Mouse (Mus musculus): ENCODE results near the gene Zdhhc9.

Zdhhc9 gene

DNA sequence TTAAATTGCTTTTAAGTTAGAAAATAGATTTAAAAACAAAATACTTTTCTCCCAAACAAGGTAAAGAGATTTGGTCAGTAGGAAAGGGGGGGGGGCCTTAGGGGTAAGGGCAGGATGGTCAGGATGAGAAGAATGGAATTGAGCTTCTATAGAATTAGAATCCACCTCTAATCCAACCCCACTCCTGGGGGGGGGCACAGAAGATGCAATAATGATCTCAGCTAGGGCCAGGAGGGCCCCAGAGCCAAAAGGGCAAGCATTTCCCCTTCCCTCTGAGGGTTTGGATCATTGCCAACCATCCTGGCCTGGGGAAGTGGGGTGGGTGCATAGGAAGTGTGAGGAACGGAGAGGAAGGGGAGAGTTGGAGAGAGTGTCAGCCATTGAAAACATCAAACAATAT, 38.3 kb downstream of the Zdhhc9 start:
- DNase-seq (ENCODE audit: low spot score), result no peak

DNA sequence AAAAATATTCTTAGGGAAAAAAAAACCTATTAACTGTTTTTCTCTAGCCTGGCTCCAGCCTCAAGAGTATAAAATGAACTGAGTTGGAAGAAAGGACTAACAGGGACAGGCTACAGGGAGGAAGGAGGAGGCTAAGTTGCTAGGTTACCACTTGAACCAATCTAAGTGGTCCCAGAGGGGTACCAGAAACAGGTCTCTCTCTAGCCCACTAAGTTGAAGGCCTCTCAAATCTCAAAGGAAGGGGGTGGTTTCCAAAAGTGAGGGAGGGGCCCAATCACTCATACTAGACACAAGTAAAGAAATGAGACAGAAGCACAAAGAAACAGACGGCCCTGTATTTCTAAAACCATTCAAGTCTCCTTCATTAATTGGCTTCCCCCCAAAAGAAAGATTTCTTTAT, 38.8 kb downstream of the Zdhhc9 start:
- no peak for DNase-seq (ENCODE audit: low spot score)

DNA sequence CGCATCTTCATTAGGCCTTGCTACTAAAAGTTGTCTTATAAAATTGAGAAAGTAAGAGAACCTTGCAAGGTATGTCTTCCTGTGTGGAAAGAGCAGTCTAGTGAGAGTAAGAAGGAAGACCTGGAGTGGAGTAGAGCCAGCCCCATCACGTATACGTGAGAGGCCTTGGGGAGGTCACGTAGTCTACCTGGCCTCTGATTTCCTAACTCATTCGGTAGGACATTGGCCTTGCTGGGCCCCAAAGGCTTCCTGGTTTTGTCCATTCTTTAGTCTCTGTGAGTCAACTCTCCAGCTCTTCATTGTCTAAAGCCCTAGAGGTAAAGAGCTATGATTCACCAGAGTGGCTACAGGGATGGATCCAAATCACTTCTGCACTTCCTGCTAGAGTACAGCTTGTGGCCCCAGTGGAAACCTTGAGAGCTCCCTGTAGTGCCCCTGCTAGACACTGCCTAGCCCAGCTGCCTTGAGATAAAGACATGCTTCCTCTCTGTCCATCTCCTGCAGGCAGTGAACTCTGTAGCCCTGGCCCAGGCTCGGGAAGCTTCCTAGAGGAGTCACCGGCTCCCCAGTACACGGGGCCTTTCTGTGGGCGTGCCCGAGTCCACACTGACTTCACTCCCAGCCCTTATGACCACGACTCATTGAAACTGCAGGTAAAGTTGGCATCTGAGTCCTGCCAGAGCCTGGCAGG, 50.3 kb downstream of the Zdhhc9 start:
- no peak for DNase-seq (ENCODE audit: low spot score)

DNA sequence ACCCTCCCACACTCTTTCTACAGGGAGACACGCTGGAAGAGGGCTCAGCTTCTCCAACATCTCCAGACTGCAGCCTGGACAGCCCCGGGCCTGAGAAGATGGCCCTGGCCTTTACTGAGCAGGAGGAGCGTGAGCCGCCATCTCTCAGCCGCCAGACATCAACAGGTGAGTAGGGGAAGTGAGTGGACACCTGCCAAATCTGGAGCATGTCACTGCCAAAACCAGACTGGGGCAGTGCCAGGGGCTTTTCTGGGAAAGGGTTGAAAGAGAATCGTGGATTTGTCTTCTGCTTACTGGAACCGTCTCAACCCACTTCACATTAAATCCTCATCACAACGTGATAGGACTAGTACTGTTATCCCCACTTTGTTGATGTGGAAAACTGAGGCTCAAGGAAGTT, 51.3 kb downstream of the Zdhhc9 start:
- DNase-seq (ENCODE audit: low spot score), result no peak

DNA sequence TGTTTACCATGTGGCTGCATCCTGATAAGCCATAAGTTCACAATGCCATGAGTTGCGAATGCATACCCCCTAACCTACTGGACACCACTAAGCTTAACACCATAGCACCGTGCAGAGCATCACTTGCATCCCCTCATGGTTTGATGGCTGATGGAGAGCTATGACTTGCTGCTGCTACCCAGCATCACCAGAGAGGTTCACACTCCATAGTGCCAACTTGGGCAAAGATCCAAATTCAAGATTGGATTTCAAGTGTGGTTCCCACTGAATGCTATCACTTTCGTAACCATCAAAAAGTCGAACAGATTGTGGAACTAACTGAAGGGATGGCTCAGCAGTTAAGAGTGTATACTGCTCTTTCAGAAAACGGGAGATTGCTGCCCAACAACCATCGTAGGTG, 53.2 kb downstream of the Zdhhc9 start:
- DNase-seq (ENCODE audit: low spot score), result no peak

DNA sequence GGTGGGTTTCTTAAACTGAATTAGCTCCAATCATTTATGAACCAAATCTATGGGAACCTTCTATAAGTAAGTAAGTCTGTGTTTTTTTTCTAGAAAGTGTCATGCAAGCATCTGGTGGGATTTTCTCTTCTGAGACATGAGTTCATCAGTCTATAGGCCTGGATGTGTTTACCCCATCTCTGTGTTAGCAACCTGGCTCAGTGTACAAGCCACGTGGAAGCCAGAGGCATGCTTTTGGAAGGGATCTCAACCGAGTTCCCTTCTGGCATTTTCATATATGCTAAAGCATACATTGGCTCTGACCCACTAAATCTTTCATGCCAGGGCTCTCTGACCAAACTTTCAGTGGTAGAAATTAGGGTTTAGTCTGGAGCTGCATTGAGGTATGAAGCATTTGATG, 54.7 kb downstream of the Zdhhc9 start:
- no peak for DNase-seq (ENCODE audit: low spot score)

DNA sequence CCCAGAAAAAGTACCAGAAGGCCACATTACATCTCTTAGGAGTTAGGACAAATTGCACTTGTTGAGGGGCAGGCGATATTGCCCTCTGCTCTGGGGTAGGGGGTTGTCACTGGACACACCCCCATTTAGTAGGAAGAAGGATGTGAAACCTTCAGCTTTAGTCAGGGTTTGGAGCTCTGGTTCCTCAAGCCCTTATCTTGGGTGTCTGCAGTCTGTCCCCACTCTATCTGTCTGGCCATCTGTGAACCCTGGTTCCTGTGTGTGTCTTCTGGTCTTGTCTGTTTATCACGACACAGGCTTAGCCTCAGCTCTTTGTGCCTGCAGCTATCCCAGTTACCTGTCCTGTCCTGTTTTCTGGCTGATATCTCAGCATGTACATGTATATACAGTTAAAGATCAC, 55.3 kb downstream of the Zdhhc9 start:
- DNase-seq (ENCODE audit: low spot score), result no peak

DNA sequence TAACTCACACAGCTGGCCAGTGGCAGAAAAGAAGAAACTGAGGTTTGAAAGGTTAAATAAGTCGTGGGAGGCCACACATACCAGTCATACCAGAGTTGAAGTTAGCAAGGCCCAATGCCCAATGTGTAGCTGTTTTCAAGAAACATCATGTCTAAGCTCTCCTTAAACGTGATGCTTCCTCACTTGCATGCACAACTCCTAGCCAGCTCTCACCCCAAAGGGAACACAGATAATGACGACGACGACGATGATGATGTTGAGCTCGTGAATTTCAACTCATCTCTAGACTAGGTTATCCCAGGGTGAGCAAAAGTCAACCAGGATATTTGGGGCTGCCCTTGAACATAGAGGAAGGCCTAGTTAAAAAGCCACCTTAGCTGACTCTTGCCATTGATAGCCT, 56.6 kb downstream of the Zdhhc9 start:
- no peak for DNase-seq (ENCODE audit: low spot score)

DNA sequence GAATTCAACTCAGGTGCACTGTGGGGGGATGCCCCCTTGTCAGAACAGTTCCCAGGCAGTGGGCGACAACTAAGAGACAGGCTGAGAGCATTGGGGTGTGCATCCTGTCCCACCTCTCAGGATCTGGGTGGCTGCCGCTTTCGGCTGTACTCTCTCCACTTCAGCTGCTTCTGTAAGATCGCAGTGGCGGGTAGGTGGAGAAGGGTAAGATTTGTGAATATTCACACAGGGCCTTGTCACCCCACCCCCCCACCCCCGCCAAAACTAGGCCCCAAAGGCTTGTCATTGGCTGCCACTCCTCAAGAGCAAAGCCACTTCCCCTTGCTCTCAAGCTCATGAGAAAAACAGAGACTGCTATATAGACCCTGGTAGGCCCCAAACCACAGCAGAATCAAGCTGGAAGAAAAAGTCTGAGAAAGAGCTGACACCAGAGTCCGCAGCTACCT, 60.9 kb downstream of the Zdhhc9 start:
- no peak for DNase-seq (ENCODE audit: low spot score)

DNA sequence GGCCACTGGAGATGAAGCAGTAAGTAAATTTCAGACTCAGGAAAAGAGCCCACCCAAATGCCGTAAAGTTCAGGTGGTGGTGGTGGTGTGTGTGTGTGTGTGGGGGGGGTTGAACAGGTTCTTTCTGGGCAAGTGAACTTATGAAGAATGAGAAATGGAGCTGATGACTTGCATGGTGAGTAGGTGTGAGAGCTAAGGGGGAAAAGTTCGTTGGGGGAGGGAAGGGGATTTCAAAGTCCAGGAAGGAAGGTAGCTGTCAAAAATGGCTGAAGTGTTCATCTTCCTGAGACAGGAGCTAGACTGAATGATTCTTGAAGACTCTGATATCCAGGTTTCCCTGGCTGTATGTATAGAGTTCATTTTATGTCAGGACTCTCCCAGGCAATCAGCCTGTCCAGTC, 61.5 kb downstream of the Zdhhc9 start:
- no peak for DNase-seq (ENCODE audit: low spot score)

DNA sequence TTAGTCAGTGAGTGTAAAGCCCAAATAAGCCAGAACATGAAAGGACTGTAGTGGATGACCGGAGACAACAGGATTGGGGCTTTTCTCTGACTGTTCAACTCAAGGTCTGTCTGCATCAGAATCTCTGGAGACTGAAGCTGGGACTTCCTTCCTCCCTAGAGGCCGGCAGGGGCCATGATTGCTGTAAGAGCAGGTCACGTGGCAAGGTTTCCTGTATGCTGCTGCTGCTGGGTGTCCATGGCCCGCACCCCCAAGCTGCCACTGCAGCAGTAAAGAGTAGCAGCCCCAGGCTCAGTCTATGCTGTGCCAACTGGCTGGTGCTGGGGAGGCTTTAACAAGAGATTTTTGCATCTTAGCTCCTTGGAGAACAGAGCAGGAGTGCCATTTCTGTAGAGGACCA, 62.4 kb downstream of the Zdhhc9 start, which contains the start of gene Sash3:
Sash3 (plus strand) TSS at position 175 of the 400 bp plus-strand sequence.
- no peak for DNase-seq (ENCODE audit: low spot score)

DNA sequence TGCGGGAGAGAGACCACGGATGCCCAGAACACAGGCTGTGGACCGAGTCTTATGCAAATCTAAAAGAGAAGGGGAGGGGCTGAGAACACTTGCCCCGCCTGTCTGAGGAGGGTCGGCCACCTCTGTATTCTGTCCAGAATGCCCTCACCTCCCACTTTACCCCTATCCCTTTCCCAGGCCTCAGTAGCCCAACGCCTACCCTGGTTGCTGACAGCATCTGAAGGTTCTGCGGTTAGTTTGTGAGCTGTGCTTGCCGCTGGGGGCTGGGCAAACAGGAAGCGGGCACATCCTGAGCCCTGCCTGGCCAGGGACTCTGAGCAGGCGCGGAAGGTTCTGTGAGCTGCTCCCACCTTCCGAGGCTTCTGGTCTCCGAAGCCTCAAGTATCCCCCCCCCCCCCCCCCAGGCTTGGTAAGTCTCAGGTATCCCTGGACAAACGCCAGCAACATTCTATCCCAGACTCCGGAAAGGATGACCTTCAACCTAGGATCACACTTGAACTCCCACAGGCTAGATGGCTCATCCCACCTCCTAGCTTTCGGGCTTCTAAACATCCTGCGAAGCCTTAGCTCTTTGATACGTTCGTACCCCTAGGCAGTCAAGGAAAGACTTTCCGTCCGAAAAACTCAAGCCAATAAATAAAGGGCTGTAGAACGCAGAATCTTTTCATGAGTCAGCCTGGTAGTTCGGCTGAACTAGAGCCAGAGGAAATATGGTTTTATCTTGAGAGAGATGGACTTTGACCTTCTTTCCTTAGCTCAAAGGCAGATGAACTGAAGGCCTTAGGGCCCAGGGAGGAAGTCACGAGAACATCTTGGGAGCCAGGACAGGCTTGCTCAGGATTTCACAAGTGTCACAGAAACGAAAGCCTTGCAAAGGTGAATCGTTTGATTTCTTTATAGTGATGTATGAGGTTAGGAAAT, 65.0 kb downstream of the Zdhhc9 start:
- no peak for DNase-seq (ENCODE audit: low spot score)

DNA sequence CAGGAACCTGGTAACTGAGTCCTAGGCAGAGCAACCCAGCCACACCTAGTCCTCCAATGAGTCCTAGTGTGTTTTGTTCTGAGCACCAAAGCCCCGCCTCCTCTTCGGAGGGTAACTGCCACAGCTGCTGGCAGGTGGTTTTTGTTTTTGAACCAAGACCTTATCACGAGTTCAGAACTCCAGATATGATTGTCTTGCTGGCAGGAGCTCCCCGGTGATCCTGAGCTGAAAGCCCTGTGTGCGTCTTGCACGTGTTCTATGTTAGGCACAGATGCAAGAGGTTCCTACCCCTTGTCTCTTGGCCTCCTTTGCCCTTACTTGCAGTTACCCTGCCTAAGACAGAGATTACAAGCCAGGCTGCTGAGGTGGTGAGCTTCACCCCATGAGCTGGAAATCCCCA, 67.2 kb downstream of the Zdhhc9 start:
- DNase-seq (ENCODE audit: low spot score), result no peak

DNA sequence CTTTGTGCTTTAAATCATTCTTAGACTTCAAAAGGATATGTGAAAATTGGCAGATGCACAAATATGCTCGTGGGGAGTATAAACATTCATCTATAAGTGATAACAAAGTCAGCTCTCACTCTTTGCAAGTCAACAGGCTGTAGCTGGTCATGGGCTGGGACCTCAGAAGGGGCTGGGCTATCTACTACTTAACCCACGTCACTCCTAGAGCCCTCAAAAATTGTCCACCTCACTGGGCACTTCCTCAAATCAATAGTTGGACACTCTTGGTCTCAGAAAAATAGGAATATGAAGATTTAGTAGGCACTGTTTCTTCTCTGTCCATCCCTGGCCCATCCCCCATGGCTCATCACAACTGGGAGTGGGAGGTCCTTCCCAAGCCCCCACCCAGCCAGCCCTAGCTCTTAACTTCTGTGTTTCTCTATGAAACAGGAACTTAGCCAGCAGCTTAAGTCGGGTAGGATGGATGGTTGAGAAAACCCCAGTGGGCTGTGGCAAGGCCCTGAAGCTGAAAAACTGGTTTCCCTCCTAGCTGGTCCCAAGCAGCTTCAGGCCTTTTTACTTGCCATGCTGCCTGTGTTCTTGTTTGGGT, 68.3 kb downstream of the Zdhhc9 start:
- no peak for DNase-seq (ENCODE audit: low spot score)

DNA sequence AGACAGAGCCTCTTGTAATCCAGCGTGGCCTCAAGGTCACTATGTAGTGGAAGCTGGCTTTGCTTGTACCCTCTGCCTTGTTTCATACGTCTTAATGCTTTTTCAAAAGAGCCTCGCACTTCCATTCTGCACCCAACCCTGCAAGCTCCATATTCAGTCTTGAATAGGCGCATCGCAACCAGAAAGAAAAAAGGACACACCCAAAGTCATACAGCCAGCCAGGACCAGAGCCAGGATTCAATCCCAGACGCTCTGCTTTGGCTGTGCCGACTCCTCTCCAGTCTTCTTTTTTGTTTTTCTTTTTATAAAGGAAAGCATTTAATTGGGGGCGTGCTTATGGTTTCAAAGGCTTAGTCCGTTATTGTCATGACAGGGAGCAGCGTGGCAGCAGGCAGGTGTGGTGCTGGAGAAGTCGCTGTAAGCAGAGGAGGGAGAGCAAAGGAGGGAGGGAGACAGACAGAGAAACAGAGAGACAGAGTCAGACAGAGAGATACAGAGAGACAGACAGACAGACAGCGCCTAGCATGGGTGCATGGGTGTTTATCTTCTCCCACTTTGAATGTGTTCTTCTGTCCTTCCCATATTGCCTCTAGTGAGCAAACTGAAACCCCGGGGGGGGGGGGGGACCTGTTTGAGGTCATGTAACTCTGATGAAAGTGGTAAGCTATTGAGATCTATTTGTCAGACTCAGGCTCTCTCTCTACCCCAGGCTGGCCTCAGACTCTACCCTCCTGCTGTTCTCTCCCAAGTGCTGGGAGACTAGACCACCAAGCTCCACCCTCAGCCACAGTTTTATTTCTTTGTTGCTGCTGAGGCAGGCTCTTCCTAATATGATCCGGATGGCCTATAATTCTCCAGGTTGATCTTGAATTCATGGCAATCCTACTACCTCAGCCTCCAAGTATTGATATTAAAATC, 69.1 kb downstream of the Zdhhc9 start:
- no peak for DNase-seq (ENCODE audit: low spot score)

DNA sequence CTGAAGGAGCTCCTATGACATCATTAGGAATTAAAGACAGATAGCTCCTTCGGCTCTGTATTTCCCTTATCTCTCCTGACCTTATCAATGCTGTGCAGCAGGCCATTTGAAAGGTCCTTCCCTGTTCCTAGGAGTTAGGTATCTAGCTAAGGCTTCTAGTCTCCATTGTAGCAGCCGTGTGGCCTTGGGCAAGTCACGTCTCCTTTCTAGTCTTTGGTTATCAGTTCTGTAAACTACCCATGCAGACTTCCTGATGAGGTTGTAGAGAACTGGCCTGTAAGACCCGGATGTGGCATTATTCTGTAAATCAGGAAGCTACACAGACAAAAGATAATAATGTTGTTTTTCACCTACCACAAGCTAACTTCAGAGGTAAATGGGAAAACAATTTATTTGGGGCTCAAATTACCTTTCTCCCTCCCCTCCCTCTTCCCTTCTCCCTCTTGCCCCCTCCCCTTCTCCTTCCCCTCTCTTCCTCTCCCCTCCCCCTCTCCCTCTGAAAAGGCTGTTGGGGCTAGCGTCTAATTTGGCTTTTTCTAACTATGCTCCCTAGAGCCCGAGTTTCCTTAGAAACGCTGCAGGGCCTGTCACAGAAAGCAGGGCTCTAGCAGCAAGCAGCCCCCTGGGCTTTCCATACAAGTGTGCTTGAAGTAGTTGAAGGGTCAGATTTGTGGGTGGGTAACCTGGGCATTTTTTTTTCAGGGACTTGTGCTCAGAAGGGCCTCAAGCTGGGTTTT, 70.0 kb downstream of the Zdhhc9 start:
- DNase-seq (ENCODE audit: low spot score), result no peak

DNA sequence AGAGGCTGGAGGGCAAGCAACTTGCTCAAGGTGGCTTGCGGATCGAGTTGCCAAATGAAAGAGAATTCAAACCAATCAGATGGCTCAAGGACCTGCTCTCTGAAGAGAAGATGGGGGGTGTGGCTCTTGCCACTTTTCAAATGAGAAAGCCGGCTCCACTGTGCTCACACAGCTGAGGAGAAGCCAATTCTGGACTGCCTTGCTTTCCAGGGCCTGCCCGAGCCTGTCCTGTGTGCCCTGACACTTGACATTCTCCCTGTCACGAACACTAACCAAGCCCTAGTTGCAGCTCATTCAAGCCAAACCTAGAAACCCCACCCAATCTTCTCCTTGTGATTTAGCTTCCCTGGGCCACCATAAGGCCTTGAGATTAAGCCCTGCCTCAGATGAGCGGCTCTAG, 70.7 kb downstream of the Zdhhc9 start:
- DNase-seq (ENCODE audit: low spot score), result no peak

DNA sequence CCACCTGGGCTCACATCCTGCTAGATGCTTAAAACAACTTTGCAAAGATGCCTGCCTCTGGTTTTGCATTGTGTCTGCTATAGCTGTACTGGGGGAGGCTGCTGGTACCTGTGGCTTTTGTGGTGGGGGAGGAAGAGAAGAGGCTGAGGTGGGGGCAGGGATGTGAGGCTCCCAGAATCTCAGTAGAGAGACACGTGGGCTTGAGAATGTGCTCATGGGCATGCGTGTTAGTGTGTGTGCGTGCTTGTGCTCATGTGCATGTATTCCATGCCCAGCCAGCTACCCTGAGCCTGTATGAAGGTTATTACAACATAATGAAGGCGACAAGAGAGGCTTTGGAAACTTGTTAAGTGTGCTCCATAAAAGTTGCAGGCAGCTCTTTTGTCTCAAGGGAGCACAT, 71.7 kb downstream of the Zdhhc9 start:
- no peak for DNase-seq (ENCODE audit: low spot score)

DNA sequence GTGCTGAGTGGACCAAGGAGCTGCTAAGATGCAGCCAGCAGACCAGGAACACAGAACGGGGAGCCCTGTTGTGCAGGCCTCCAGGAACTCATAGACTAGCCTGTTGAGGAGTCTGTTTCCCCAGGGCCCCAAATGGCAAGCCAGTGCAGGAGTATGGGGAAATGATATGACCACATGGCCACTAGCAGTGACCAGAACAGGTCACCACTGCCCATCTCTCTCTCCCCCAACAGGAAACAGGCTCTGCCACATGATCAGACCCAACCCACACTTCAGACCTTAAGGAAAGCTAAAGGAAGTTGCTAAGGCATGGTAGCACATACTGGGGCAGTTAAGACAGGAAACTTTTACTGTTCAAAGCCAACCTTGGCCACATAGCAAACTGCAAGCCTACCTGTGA, 79.5 kb downstream of the Zdhhc9 start:
- no peak for DNase-seq (ENCODE audit: low spot score)

DNA sequence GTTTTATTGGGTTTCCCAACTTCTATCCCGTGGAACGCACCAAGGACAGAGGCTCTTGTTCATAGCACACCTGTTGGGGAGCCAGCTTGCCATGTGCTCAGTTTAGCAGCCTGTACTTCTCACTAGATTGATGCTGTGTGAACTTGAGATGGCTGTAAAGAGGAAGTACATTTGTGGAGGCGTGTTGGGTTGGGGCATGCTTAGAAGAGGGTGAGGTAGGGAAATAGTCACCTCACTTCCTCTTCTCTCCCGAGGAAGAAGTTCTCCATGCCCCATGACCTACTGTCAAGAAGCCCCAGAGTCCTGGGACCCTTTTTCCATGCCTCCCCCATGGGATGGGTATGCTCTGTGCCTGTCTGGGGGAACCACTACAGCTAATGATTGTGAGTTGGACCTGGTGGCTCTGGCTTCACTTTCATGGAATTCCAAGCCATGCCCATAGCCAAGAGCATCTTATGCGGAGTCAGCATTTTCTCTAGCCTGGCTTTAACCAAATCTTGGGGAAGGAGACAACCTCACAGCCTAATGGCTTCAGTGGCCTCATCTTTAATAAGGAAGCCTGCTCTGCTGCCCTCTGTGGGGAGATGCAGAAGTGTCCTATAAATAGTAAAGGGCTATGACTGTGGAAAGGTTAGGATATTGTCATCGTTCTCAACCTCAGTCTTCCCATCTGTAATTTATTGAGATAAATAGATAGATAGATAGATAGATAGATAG, 81.0 kb downstream of the Zdhhc9 start:
- no peak for DNase-seq (ENCODE audit: low spot score)

All from testis, postnatal 10 days (tissue).